Mouse (Mus musculus): ENCODE data around the gene Slco4a1.

The Slco4a1 gene

GRCm38 (mm10) chr2:180508455-180509115 is 52.5 kb downstream of the Slco4a1 start:
- DNase-seq (ENCODE audit: low spot score): no peak

- DNase-seq (ENCODE audit: low spot score): no peak
These were observed 54.8 kb downstream of the Slco4a1 start for GRCm38 (mm10) chr2:180510867-180511266.

DNA sequence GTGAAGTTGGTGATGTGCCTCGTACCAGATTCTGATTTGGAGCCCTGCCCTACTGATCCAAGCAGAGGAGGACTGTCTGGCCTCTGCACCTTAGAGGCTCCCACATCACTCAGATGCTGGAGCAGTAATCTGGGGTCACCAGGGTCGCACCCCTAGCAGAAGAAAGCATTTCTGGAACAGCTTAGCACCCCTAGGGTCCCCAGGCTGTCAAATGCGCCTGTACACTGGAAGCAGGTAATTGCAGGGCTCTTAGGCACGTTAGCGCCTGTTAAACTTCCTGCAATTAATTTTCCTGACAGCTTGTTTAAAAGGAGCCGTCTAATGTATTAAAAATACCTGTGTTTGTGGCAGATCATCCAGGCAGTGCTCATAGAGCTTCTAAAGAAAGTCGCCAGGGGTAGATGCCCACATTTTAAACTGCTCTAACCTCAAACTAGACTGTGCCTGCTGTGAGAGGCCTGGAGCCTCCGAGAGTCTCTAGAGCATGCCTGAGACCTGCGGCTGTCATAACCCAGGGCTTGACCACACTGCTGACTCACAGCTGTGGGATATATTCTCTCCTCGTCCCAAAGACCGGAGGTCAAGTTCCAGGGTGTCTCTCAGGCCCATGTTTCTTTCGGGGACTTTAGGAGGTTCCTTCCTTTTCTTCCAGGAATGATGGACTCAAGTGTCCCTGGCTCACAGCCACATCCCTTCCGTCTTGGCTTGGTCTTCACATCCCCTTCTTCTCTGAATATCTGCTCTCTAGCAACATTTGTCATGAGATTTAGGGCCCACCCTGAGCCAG is 56.0 kb downstream of the Slco4a1 start:
- no peak for DNase-seq (ENCODE audit: low spot score)

- no peak for DNase-seq (ENCODE audit: low spot score)
These were observed 57.0 kb downstream of the Slco4a1 start for GRCm38 (mm10) chr2:180513019-180513418.

DNA sequence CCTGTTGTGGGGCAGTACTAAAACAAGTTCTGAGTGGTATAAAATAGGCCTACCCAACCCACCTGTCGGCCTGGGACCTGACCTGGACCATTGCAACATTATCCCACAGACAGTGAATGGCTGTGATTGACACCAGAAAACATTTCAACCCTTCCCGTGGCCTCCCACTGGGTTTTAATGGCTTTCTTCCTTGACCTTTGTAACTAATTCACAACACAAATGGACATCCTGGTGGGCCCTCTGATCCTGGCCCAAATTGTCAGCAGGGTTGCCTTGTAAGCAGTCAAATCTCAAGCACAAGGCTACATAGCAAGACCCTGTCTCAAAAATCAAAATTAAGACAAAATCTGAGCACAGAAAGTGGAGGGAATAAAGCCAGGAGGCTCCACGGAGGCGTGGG is 57.8 kb downstream of the Slco4a1 start:
- DNase-seq (ENCODE audit: low spot score): no peak

- no peak for DNase-seq (ENCODE audit: low spot score)
These were observed 65.6 kb downstream of the Slco4a1 start for GRCm38 (mm10) chr2:180521437-180522221.

DNA sequence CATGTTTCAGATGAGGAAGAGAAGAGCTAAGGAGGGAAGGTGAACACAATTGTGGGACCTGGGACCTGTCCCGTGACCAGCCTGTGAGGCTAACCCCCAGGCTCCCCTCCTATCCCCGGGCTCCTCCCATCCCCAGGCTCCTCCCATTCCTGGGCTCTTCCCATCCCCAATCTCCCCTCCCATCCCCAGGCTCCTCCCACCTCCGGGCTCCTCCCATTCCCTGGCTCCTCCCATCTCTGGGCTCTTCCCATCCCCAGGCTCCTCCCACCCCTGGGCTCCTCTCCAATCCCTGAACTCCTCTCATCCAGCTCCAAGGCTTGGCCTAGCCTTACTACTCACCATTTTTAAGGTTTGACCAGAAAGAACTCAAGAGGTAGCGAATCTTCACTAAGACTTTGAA is 66.8 kb downstream of the Slco4a1 start:
- DNase-seq (ENCODE audit: low spot score): no peak

Data from yolk sac, embryonic 10.5 days (tissue).